Mouse (Mus musculus) fibroblast of lung, adult 2 months (primary cell): Measurements from ENCODE around the gene Gm26741.
"Not testable (repeated sequence)": the region's sequence is repeated elsewhere in the genome, so short reads cannot be mapped to it uniquely, and the experiment has no call there.

Experiments used
- DNase-seq: peaks from one replicate; pipeline ENCODE4 v3.0.0-alpha.2; 2011; ENCODE audit warnings: low read depth

Gm26741 gene

GRCm38 (mm10) chr10:52358467-52358866 lies at the start of gene Gm26741:
Gene Gm26741, plus strand, starts transcription at chr10:52358767.
- DNase-seq: no peak

DNA sequence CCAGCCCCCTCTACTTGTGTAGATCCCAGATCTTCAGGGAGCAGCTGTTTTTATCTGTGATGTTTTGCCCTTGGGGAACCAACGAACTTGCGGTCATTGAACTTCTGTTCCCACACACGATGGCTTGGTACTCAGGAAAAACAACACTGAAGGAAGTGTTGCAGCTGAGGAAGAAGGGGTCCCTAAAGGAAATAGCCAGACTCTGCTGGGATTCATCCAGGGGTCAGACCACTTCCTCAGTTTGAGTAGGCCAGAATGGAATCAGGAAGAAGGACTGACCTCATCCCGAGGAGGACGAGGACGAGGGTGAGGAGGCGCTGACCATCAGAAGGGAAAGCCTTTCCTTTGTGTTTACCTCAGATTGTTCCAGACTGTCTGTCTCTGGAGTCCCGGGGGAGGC lies 49.4 kb upstream of the Gm26741 start:
- DNase-seq: no peak

DNA sequence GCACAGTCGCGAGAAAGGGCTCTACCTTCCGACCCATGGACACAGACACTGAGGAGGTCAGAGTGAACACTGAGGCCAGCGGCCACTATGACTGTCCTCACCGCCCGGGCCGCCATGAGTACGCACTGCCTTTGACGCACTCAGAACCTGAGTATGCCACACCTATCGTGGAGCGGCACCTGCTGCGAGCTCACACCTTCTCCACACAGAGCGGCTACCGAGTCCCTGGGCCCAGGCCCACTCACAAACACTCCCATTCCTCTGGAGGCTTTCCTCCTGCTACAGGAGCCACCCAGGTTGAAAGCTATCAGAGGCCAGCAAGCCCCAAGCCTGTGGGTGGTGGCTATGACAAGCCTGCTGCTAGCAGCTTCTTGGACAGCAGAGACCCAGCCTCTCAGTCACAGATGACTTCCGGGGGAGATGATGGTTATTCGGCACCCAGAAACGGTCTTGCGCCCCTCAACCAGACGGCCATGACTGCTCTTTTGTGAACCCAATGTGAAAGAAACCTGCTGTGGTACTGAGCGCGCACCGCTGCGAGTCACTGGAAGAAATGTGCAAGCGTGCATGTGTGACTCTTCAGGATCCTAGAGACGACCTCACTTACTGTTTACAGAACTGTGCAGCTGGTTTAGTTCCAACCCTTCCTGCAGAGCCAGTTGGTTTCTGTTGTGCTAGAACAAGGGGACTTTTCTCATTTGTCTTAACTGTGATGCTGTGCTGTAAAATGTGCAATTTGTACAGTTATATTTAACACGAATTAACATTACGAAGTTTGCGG lies 38.9 kb upstream of the Gm26741 start:
- no peak for DNase-seq

- DNase-seq: no peak
Observed at GRCm38 (mm10) chr10:52321918-52322317, 36.6 kb upstream of the Gm26741 start.

DNA sequence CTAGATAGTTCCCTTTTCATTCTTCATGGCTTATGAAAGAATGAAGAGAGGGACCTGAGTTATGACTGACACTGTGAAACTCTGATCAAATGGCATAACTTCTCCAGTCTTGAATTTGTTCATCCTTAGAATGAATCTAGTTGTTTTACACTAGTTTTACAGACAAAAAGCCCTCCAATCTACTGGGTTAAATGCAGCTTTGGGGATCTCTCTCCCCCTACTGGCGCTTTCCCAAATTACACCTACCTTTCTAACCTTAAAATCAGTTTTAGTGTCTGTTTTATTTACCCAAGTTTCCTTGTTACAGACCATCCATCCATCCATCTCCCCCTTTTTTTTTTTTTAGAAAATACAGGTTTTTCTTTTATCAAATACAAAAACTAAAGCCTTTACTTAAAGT lies 27.6 kb upstream of the Gm26741 start:
- DNase-seq: peak; percentile 23

DNA sequence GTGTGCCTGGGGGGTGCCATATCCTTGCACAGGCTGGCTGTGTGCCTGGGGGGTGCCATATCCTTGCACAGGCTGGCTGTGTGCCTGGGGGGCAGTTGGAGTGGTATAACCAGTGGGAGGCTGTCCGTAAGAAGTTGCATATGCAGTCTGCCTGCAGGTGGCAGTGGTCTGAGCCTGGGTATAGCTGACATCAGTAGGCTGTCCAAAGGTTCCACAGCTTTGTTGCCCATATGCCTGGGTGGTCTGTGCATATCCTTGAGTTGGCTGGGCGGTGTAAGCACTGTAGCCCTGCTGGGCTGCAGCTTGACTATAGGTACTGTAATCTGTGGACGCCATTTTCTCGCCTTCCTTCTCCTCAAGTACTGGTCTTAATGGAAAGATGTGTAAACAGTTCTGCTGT lies 15.2 kb upstream of the Gm26741 start:
- not testable (repeated sequence) for DNase-seq

- DNase-seq: no peak
Observed at GRCm38 (mm10) chr10:52353184-52353583, 5.4 kb upstream of the Gm26741 start.

- no peak for DNase-seq
Observed at GRCm38 (mm10) chr10:52360241-52360735, 1.7 kb downstream of the Gm26741 start.

DNA sequence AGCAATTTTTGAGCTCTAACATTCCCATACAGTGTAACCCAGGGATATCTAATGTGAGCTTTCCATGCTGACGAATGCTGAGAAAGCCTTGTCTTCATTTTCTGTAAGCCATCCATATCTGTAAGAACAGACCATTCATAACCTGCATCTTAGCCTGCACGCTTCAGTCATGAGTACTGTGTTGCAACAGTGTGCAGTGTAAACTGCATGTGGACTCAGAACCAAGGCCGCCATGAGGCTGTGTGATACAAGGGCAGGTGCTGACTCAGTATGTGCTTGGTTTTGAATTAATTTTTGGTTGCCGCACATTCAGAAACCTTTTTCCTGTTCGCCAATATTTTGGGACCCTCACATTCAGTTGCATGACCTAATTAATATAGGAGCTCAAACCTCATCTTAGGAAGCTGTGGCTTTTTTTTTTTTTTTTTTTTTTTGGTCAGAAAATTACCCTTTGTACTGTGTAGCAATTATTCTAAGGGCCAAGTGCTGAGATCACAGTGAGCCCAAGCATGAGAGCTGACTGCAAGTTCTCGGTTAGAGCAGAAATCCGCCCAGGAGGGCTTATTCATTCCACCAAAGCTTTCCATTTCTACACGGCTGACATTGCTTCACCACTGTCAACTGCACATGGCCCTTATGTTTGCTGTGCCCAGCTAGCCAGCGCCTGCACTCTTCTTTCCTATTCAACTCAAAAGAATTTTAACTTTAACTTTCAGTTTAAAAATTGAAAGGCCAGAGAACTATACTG lies 2.5 kb downstream of the Gm26741 start:
- DNase-seq: no peak

DNA sequence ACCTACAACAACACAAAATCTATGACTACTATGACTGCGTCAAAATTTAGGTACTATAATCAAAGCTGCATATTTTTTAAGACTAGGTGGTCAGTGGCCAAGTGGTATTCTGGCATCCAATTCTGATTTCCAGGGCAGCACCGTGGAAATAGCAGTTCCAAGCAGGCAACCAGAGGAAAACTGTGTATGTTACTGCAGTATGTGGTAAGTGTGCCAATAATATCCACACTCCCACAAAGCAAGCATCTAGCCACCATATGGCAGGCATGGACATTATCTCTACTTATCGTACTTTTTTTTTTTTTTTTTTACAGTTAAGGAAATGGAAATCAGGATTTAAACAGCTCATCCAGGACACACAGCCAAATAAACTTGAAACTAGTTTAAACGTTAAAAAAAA lies 9.8 kb downstream of the Gm26741 start:
- DNase-seq: no peak

GRCm38 (mm10) chr10:52373834-52374233 lies 15.3 kb downstream of the Gm26741 start:
- DNase-seq: no peak

DNA sequence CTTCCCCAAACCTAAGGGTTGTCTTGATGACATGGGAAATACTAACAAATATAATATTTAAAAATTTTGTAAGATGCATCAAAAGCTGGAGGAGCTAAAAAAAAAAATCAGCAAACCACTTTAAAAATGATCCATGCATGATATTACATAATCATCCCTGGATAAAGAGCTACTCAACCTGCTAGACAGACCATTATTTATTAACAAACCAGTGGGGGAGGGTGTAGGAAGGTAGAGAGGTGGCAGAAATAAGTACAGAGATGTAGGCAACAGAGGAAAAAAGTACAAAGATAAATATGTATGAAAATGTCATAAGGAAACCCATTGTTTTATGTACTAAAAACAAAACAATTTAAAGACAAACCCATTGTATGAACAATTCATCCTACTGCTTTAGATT lies 16.1 kb downstream of the Gm26741 start:
- DNase-seq: no peak

DNA sequence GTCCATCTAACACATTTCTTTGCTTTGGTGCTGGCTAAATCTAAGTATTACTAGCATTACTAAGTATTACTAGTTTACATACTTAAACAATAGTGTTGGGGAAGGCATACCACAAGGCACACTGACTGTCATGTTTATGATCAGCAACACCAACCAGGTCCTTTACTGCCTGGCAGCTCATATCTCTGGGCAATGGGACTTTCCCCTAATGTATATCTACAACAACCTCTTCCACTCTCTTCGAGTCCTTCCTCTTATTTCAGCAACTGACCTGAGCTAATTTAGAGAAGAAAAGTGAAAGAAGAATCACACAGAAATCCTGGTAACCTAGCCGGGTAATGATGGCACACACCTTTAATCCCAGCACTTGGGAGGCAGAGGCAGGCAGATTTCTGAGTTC lies 17.9 kb downstream of the Gm26741 start:
- DNase-seq: no peak

DNA sequence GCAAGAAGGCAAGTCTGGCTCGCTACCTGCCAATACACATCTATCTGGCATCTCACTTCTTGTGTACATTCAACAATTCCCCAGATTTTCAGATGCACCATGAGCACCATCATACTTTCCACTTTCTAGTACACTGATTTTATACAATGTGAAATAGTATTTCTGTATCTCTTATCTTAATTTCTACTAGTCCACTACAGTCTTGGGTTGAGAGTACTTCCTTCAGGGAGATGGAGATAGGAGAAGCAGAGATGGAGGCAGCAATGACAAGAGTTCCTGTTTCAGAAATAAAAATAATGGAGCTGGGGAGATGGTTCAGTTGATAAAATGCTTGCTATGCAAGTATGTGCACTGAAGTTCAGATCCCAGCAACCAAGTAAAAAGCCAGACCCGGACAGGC lies 19.2 kb downstream of the Gm26741 start:
- no peak for DNase-seq

GRCm38 (mm10) chr10:52381321-52381801 lies 22.8 kb downstream of the Gm26741 start:
- no peak for DNase-seq

DNA sequence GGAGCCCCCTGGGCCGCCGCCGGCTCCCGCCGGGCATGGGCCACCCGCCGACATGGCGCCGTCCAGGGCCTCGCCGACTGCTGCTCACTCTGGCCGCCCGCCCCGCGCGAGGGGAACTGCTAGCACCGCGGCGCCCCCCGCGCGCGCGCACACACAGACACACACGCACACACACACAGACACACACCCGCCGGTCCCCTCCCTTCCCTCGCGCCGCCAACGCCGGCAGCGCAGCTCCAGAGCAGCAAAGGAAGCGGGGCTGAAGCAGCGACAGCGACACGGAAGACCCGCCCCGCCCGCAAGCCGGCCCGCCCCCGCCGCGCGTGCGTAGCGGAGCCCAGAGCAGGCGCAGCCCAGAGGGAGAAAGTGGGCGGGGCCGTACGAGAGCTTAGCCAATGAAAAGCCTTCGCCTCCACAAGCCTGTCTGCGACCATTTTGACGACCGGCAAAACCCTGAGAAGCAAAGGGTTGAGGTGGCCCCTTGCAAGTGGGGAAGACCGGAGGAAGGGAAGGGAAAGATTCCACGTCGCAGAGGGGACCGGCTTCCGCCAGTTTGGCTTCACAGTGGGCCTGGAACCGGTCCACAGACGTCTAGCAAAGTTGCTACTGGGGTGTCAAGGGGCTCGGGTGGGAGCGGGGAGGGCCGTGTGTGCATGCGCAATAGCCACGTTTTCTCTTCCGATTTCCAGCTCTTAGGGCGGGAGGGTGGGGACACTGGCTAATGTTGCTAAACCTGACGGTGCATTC lies 23.5 kb downstream of the Gm26741 start, which contains the start of gene Gopc:
TSS of gene Gopc (minus strand) at position 280 of the 747 bp plus-strand sequence.
- DNase-seq: peak; percentile 91

GRCm38 (mm10) chr10:52383022-52383421 lies 24.5 kb downstream of the Gm26741 start:
- DNase-seq: no peak

DNA sequence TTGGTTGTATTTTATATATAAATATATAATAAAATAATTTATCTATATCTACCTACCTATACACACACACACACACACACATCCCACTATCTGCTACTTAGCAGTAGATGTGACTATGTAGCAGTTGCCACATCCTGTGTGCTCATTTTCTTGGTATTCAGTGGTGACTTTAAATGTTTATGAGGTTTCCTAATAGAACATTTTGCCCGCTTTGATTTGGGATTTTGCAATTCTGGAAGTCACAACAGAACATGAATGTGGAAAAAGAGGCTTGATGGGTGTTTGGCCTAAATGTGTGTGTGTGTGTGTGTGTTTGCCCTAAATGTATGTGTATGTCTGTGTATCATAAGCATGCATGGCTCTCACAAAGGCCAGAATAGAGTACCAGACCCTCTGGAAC lies 25.0 kb downstream of the Gm26741 start:
- DNase-seq: no peak

- DNase-seq: no peak
Observed at GRCm38 (mm10) chr10:52384823-52385610, 26.4 kb downstream of the Gm26741 start.

DNA sequence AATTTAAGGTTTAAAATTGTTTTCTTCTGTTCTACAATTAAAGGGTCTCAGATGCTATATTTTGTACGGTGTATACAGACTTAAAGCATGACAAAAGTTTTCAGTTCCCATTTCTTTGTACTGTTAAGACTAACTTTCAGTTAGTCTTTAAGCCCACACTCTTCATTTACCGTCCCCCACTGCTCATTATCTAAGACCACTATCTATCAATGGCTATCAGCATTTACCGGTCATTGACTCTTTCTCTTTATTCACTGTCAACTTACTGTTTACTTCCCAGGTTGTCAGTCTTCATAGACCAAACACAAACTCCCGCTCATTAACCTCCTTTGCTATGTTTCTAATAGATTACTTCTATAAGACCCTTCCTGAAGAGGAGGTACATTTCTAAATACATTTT lies 28.6 kb downstream of the Gm26741 start:
- DNase-seq: no peak

- DNase-seq: no peak
Observed at GRCm38 (mm10) chr10:52388922-52389430, 30.4 kb downstream of the Gm26741 start, which contains the start of gene Nepn. Gene Nepn, plus strand, starts transcription at chr10:52388972.
